Mouse (Mus musculus) brain, embryonic 18.5 days (tissue): ENCODE data around the gene Psmc3.
"Not testable (repeated sequence)": the region's sequence is repeated elsewhere in the genome, so short reads cannot be mapped to it uniquely, and the experiment has no call there.

Source experiments
- DNase-seq: peaks from one replicate; pipeline ENCODE4 v3.0.0-alpha.2; 2012; ENCODE audit warnings: low read depth, low spot score

The Psmc3 gene

DNA sequence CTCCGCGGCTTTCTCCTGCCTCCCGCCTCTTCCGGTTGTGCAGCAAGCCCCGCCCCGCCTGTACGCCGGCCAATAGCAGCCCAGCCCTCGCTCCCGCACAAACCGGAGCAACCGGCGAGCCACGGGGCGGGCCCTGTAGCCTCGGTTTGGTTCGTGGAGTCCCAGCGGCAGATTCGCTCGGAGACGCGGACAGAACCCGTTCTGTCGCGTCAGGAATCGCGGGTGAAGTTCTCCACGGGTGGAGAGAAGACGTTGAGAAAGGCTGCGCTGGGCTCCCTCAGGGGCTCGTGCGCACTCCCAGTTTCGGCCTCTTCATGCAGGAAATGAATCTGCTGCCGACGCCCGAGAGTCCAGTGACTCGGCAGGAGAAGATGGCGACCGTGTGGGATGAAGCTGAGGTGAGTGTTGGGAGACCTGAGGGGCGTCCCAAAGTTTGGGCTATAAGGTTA lies at the start of gene Psmc3:
TSS of gene Psmc3 (plus strand) at position 76 of the 449 bp plus-strand sequence.
- DNase-seq = peak; percentile 87

DNA sequence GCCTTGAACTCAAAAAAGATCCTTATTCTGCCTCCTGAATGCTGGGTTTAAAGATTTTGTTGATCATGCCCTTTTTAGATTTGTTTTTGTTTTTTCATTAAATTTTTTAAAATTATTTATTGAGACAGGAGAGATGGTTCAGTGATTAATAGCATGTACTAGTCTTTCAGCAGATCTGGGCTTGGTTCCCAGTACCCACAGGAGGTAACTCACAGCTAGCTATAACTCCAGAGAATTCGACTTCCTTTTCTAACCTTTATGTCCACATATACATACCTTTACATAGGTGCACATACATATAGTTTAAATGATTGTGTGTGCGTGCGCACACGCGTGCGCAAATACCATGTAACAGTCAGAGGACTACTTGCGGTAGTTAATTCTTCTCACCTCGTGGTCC lies 45.3 kb upstream of the Psmc3 start:
- DNase-seq = no peak

DNA sequence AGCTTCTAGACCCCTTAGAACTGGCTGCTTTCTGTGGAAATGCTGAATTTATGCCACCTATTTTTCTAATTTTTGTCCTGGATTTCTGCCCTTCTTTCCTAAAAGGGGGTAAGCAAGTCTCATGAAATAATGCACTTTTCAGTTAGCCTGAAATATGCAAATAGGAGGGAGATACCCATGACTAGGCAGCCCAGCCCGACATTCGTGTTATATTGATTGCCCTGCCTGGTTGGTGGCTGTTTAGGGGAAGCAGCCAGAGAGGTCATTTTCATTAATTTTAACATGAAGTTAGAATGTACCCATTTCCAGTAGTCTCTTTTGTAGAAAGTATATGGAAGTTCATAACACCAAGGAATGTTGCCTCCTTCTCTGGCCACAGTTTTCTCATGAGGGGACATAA lies 39.9 kb upstream of the Psmc3 start:
- DNase-seq = no peak

DNA sequence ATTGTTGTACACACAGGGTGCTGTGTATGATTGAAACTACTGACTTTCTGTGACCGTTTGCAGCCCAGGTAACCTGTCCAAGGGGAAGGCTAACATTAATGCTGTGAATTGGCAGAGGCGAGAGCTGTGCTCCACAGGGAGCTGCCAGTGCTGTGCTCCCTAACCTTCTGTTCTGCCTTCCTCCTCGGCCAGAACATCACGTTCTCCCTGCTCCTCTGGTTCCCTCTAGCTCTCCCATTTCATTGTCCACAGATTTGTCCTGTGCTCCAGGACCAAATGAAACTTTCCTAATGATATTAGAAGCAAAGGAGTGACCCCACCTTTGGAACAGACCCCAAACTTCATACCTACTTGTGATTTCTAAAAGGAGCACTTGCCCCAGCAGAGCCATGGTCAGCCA lies 38.4 kb upstream of the Psmc3 start:
- no peak for DNase-seq

DNA sequence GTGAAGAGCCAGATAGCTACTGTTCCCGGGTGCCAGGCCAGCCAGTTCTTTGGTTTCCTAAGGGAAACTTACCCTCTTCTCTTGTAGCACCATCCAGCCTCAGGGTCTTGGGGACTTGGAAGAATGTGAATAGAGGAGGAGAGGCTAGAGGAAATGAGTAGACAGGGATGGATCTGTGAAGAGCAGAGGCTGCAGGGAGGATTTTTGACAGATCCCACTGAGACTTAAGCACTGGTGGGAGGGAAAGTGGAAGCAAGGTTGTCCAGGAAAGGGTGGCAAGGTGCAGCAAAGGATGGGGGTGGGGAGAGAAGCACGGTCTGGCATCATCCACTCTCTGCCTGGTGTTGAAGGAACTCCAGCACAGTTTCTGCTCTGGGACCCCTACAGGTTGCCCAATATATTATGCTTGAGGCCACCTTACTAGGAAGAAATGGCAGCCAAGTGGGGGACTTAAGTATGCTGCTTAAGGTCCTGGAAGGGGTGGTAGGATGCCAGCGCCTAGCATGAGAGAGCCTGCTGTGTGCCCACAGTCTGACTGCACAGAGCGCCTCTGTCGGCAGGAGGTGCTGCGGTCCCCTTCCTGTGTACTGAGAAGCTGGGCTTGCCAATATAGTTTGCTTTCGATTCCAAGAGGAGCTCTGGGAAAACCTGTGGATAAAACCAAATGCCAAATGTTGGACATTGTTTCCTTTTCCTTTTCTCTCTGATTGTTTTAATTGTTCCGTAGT lies 35.6 kb upstream of the Psmc3 start:
- DNase-seq = no peak

DNA sequence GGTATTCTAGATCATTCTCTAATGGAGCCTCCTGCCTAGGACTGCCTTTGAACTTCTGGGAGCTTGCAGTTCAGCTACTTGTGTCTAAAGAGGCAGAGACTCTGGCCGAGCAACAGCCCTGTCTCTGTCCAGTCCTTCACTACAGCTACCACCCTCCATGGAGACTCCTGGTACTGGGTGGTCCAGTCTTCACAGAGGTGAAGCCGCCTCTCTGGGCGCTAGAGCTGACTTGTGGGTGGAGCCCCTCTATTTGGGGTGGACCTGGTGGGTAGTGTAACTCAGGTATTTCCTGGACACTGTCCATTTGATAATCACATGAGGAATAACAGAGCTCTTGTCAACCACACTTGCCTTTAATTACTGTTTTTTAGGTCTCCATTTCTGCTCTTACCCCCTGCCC lies 33.9 kb upstream of the Psmc3 start:
- DNase-seq = no peak

DNA sequence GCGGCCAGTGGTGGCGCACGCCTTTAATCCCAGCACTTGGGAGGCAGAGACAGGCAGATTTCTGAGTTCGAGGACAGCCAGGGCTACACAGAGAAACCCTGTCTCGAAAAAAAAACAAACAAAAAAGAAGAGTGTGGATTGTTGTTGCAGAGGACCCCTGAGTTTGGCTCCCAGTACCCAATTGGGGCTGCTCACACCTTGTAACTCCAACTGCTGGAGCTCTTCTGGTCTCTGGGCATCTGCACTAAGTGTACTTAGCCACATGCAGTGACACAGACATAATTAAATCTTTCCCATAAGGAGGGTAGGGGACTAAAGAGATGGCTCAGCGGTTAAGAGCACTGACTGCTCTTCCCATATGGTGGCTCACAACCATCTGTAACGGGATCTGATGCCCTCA lies 31.5 kb upstream of the Psmc3 start:
- not testable (repeated sequence) for DNase-seq

DNA sequence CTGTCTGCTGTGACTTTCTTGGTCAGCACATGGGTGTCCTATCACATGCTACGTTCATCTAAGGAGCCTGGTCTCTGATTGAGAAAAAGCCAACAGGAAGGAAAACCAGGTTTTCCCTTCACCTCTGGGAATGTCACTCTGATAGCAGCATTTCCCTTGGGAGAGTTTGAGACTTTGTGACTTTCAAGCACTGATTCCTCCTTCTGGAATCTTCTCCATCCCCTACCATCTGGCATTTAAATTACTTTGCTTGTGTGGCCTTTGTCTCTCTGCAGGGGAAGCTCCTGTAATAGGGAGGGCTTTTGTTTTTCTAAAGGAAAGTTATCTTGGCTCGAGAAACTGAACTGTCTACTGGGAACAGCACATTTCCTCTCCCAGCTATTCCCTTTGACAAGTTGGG lies 30.7 kb upstream of the Psmc3 start:
- DNase-seq = no peak

DNA sequence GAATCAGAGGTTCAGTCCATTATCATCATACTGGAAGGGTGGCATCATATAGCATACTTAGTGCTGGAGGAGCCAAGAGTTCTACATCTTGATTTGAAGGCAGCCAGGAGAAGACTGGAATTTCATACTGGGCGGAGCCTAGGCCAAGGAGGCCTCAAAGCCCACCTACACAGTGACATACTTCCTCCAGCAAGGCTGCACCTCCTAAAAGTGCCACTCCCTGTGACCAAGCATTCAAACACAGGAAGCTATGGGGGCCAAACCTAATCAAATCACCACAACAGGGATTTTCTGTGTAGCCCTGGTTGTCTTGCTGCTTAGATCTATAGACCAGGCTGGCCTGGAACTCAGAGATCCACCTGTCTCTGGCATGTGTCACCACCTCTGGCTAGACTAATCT lies 29.9 kb upstream of the Psmc3 start:
- DNase-seq = no peak

DNA sequence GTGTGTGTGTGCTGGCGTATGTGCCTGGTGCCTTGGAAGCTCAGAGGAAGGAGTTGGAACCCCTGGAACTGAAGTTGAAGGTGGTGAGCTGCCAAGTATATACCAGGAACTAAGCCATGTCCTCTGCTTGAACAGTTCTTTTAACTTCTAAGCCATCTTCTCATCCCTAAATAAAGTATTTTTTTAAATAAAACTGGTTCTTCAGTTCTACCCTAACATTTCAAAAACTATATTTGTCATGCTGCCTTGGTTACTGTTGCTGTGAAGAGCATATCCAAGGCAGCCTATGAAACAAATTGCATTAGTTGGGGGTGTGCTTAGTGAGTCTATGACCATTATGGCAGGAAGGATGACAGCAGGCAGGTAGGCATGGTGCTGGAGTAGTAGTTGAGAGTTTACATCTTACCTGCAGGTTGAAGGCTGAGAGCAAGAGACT lies 28.7 kb upstream of the Psmc3 start:
- no peak for DNase-seq

DNA sequence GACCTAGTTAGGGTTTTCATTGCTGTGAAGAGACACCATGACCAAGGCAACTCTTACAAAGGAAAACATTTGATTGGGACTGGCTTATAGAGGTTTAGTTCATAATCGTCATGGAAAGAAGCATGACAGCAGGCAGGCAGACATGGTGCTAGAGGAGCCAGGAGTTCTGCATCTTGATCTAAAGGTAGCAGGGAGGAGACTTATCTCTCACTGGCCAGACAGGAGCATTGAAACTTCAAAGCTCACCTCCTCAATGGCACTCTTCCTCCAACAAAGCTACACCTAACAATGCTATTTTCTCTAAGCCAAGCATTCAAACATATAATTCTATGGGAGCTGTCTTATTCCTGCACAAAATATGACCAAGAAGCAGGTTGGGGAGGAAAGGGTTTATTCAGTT lies 27.3 kb upstream of the Psmc3 start:
- DNase-seq = no peak

DNA sequence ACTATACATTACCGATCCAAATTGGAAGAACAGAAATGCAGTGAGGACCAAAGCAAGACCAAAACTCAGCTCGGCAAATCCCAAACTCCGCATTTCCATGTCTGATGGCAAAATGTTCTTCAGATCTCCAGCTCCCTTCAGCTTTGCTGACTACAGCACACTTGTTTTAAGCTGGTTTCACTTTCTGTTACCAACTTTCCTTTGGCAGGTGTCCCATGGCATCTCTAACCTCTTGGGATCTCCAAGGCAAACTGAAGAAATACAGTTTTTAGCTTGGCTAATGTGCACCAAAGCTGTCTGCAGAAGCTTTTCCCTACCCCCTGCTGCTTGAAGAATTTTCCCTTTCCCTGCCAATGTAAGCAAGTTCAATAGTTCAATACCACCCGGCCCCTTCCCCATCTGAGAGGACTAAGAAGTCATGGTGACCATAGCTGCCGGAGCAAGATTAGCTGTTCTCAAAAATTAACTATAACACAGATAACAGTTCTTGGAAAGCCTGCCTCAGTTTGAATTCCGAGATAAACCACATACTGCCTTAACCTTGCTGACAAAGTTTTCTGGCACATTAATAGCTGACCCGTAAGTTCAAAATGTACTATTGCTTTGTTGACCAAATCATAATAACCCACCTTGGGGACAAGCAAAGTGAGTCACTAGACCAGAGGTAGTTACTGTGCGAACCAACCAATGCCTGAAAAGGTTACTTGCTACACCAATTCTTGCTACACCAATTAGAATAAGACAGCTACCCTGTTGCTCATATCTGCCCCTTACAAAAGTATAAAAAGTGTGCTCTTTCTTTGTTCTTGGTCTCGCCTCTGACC lies 26.2 kb upstream of the Psmc3 start:
- DNase-seq = no peak

DNA sequence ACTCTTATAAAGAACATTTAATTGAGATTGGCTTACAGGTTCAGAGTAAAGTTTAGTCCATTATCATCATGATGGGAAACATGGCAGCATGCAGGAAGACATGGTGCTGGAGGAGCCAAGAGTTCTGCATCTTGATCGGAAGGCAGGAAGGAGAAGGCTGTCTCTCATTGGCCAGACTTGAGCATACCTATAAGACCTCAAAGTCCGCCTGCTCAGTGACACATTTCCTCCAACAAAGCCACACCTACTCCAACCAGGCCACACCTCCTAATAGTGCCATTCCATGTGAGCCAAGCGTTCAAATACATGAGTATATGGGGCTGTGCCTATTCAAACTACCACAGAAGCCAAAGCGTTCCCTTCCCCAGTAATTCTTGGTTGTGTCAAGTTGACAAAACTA lies 22.6 kb upstream of the Psmc3 start:
- DNase-seq = no peak

DNA sequence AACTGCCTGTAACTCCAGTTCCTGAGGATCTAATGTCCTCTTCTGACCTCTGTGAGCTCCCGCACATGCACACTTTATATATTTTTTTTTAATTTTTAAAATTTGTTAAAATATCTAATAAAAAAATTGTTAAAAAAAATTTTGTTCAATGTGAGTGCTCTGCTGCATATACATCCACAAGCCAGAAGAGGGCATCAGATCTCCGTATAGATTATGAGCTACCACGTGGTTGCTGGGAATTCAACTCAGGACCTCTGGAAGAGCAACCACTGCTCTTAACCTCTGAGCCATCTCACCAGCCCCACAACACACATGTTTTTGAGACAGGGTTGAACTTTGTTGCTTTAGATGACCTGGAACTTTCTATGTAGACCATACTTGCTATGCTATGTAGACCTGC lies 20.8 kb upstream of the Psmc3 start:
- DNase-seq = no peak

DNA sequence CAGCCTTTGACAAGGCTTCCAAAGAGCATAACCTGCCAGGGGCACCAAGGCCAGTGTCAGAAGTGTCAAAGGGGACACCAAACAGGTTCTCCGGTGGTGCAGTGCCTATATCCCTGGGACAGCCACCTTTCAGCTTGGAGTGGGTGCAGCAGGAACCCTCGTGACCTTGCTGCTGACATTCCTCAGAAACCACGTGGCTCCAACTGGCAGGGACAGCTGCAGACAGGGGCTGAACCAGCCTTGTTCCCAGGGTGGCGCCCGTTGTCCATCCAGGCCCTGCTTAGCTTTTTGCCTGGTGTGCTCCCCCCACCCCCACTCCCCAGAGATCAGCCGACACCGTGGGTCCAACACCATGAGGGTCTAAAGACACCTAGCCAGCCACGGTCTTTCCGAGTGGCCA lies 18.4 kb upstream of the Psmc3 start, which contains the start of gene Rapsn:
TSS of gene Rapsn (plus strand) at position 236 of the 400 bp plus-strand sequence.
- no peak for DNase-seq

DNA sequence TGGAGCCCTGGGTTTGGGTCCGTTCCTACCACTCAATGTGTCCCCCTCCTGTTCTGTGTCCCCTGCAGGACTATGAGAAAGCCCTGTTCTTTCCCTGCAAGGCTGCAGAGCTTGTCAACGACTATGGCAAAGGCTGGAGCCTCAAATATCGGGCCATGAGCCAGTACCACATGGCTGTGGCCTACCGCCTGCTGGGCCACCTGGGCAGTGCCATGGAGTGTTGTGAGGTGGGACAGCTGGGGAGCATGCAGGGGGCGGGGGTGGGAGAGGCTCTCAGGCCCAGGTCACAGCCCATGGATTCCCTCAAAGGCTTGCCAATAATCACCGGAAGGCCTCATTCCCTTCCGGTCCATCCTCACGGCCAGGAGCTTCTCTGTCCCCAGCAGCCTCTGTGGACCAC lies 12.0 kb upstream of the Psmc3 start:
- no peak for DNase-seq

DNA sequence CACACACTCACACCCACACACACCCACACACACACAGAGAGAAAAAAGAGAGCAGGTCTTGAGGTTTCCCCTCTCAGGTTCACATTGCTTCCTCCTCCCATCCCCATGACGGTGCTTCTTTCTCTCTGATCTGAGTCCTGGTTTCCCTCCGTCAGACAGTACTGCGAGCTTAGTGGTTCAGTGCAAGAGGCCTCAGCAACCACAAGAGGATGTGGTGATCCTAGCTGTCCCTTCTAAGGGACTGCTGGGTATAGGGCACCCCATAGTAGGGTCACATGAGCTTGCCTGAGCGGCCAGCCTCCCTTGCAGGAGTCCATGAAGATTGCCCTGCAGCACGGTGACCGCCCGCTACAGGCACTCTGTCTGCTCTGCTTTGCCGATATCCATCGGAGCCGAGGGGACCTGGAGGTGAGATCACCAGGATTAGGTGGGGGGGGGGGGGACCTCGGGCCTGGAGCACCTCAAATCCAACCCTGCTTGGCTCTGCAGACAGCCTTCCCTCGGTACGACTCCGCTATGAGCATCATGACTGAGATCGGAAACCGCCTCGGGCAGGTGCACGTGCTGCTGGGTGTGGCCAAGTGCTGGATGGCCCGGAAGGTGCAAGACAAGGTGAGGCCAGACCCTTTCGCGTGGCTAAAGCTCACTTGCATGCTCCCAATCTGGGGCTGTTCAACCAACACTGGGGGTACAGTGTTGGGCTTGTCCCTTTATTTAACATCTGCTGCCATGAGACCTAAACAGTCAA lies 11.0 kb upstream of the Psmc3 start:
- no peak for DNase-seq

DNA sequence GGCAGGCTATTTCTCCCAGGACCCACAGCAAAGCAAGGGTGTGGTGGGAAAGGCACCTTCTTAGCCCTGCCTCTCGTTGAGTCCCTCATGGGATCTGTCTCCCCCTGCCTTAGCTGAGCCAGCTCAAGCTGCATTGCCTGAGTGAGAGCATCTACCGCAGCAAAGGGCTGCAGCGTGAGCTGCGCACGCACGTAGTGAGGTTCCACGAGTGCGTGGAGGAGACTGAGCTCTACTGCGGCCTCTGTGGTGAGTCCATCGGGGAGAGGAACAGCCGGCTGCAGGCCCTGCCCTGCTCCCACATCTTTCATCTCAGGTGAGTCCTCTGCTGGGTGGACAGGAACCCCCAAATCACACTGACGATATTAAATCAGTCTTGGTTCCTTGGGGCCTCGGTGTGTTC lies 9.1 kb upstream of the Psmc3 start:
- no peak for DNase-seq

DNA sequence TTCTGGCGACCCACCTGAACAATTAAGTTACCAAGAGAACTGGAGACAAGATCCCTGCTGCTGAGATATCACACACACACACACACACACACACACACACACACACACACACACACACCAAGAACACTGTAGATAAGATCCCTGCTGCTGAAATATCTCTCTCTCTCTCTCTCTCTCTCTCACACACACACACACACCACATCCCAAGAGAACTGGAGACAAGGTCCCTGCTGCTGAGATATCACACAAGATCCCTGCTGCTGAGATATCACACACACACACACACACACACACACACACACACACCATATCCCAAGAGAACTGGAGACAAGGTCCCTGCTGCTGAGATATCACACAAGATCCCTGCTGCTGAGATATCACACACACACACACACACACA lies 8.0 kb upstream of the Psmc3 start:
- not testable (repeated sequence) for DNase-seq

DNA sequence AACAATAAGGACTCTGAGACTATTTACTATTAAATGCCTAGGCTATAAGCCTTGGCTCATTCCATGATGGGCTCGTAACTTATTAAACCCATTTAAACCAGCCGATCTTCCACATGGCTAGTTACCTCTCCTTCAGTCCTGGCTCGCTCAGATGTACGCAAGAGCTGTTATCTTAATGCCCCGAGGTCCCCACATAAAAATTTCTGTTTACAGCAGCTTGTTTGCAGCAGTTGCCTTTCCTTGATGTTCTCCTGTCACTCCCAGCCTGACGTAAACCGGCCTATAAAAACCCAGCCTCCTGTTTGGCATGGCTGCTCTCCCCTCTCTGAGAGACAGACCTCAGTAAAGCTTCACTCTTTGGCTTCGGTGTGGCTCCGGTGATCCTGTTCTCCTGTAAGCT lies 6.5 kb upstream of the Psmc3 start:
- DNase-seq = no peak

DNA sequence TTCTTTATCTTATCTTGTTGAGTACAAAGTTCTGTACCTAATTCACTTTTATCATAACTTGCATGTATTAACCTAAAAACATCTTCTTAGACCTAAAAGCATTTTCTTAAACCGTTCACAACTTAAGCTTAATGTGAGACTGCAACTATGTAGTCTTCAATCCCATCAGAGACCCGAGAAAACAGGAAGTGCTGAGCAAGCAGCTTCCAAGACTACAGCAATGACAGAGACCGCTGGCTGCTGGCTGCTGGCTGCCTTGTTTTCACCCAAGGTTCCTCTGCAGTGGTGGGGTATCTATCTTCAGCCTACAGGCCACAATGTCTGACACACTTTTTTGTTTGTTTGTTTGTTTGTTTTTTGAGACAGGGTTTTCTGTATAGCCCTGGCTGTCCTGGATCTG lies 1.9 kb upstream of the Psmc3 start:
- DNase-seq = no peak

DNA sequence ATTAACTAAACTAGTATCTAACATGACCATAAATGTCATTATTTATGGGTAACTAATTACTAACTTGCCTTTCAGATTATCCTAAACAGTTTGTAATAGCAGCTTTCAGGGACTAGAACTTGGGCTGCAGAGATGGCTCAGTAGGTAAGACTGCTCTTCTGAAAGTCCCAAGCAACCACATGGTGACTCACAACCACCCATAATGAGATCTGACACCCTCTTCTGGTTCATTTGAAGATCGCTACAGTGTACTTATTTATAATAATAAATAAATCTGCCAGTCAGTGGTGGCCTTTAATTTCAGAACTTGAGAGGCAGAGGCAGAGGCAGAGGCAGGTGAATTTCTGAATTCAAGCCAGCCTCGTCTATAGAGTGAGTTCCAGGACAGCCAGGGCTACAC lies 1.1 kb upstream of the Psmc3 start:
- no peak for DNase-seq
